Mouse (Mus musculus): ENCODE measurements at regions not wholly inside any gene's neighbourhood (a gene's known extent, or its start where the extent isn't known, plus 50 kb on each side); places are given as distances from the start of the nearest gene placed in this dataset.

- DNase-seq (ENCODE audit: low read depth, low spot score), result peak; percentile 71
These were observed 52.9 kb upstream of the Ica1 start for GRCm38 (mm10) chr6:8831204-8831603.

GRCm38 (mm10) chr6:8832924-8833323, 54.6 kb upstream of the Ica1 start:
- no peak for DNase-seq (ENCODE audit: low read depth, low spot score)

- no peak for DNase-seq (ENCODE audit: low read depth, low spot score)
These were observed 75.4 kb upstream of the Ica1 start for GRCm38 (mm10) chr6:8853657-8854056.

- no peak for DNase-seq (ENCODE audit: low read depth, low spot score)
These were observed 82.3 kb upstream of the Ica1 start for GRCm38 (mm10) chr6:8860581-8860980.

GRCm38 (mm10) chr6:8863843-8864620, 84.2 kb upstream of the Nxph1 start:
- no peak for DNase-seq (ENCODE audit: low read depth, low spot score)

GRCm38 (mm10) chr6:8877373-8878070, 70.7 kb upstream of the Nxph1 start:
- DNase-seq (ENCODE audit: low read depth, low spot score), result no peak

GRCm38 (mm10) chr6:8893665-8894064, 54.6 kb upstream of the Nxph1 start:
- peak; percentile 42 for DNase-seq (ENCODE audit: low read depth, low spot score)

GRCm38 (mm10) chr6:8896097-8896496, 52.1 kb upstream of the Nxph1 start:
- no peak for DNase-seq (ENCODE audit: low read depth, low spot score)

- DNase-seq (ENCODE audit: low read depth, low spot score), result no peak
These were observed 51.4 kb upstream of the Nxph1 start for GRCm38 (mm10) chr6:8896822-8897221.

GRCm38 (mm10) chr6:8897334-8897733, 50.9 kb upstream of the Nxph1 start:
- DNase-seq (ENCODE audit: low read depth, low spot score), result no peak

GRCm38 (mm10) chr6:8898268-8898667, 50.0 kb upstream of the Nxph1 start:
- no peak for DNase-seq (ENCODE audit: low read depth, low spot score)

Measured in ES-CJ7 (cell line).